Mouse (Mus musculus) yolk sac, embryonic 10.5 days (tissue): ENCODE data around the gene Fan1.

Experiments used
- DNase-seq: peaks from one replicate; pipeline ENCODE4 v3.0.0-alpha.2; 2017; ENCODE audit warnings: low spot score

Gene Fan1

GRCm38 (mm10) chr7:64373830-64374562 is at the start of gene Fan1:
Fan1 (minus strand) TSS chr7:64374095.
- peak; percentile 86 for DNase-seq

- DNase-seq, result no peak
Observed at GRCm38 (mm10) chr7:64403989-64404388, 30.1 kb upstream of the Fan1 start.

GRCm38 (mm10) chr7:64402452-64402851 is 28.6 kb upstream of the Fan1 start:
- no peak for DNase-seq

GRCm38 (mm10) chr7:64400725-64401124 is 26.8 kb upstream of the Fan1 start:
- no peak for DNase-seq

GRCm38 (mm10) chr7:64392819-64393151 is 18.9 kb upstream of the Fan1 start:
- DNase-seq, result no peak

- peak; percentile 99 for DNase-seq
Observed at GRCm38 (mm10) chr7:64392122-64392818, 18.4 kb upstream of the Fan1 start, which contains the start of the genes Mphosph10 and Mcee. Mphosph10 (minus strand) TSS chr7:64392268. Mcee (plus strand) TSS chr7:64392607.

- DNase-seq, result no peak
Observed at GRCm38 (mm10) chr7:64391479-64391878, 17.6 kb upstream of the Fan1 start.

- DNase-seq, result no peak
Observed at GRCm38 (mm10) chr7:64373147-64373829, 607 bp downstream of the Fan1 start.

- DNase-seq, result no peak
Observed at GRCm38 (mm10) chr7:64371940-64372878, 1.7 kb downstream of the Fan1 start.

GRCm38 (mm10) chr7:64369841-64370240 is 4.1 kb downstream of the Fan1 start:
- DNase-seq, result no peak

- no peak for DNase-seq
Observed at GRCm38 (mm10) chr7:64365863-64366262, 8.0 kb downstream of the Fan1 start.

GRCm38 (mm10) chr7:64360586-64360945 is 13.3 kb downstream of the Fan1 start:
- no peak for DNase-seq

GRCm38 (mm10) chr7:64359943-64360585 is 13.8 kb downstream of the Fan1 start:
- no peak for DNase-seq

GRCm38 (mm10) chr7:64358666-64359065 is 15.2 kb downstream of the Fan1 start:
- no peak for DNase-seq

- DNase-seq, result no peak
Observed at GRCm38 (mm10) chr7:64357405-64357804, 16.5 kb downstream of the Fan1 start.

GRCm38 (mm10) chr7:64356661-64357060 is 17.2 kb downstream of the Fan1 start:
- no peak for DNase-seq

GRCm38 (mm10) chr7:64354206-64354605 is 19.7 kb downstream of the Fan1 start:
- no peak for DNase-seq

GRCm38 (mm10) chr7:64351087-64351486 is 22.8 kb downstream of the Fan1 start:
- DNase-seq, result no peak

GRCm38 (mm10) chr7:64349147-64349861 is 24.6 kb downstream of the Fan1 start:
- DNase-seq, result no peak

GRCm38 (mm10) chr7:64347813-64348212 is 26.1 kb downstream of the Fan1 start:
- DNase-seq, result no peak

GRCm38 (mm10) chr7:64332686-64333085 is 41.2 kb downstream of the Fan1 start:
- DNase-seq, result no peak
